Mouse (Mus musculus) megakaryocyte progenitor cell, adult 5-6 weeks (primary cell): Measurements from ENCODE around the gene Eif4g3. TPM values are rescaled to one million over a fixed set of nuclear protein-coding genes. Genes with fewer than 3 reads are reported as not detected.

Experiments used
- ATAC-seq: replicated peaks from 2 replicates; pipeline ENCODE4 v1.8.0; 2016; ENCODE audit warnings: mild to moderate bottlenecking, moderate TSS enrichment, inconsistent platforms; ENCODE audit not compliant: poor library complexity
- total RNA-seq, 2 experiments: library from RNA; stranded (forward) in 1 of 2; stranded (reverse) in 1 of 2; fragments of 157-497, 149-512 nt in 1 of 2; fragments of 200-1000 nt in 1 of 2; gene quantifications; 2 replicates each; pipeline versions ENCODE4 v1.2.3 to v1.2.4; 2015 to 2017

The Eif4g3 gene
- total RNA-seq, 2 experiments from 2014 or later: 36.9 to 60.4 TPM

DNA sequence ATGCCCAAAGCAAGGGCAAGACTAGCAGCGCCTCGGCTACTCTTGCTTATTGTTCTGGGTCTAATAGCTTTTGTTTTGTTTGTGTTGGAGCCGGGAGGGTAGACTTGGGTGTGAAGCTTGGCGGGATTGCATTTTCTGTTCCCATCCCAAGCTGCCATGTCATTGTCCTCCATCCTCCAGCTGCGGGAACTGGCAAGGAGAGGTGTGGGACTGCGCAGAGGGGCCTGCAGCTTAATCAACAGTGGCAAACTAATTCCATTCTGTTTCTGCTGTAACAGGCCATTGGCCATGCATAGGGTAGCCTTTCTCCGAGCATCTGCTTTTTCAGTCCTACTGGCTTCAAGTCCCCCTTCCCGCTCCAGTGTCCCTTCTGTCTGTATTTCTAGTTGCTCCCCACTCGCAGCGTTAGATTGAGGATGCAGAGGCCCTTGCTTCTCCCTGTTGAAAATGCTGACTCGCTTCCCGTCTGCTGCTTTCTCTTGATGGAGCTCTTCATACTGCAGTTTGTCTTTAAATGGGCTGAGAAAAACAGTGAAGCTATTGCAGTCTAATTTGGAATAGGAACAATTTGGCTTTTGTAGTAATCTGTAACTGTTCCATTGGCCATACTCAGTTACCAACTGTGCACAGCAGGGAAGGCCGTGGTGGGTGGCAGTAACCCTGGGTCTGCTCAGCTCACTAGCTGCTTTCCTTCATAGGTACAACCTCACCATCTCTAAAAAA lies 92.2 kb downstream of the Eif4g3 start:
- no peak for ATAC-seq

DNA sequence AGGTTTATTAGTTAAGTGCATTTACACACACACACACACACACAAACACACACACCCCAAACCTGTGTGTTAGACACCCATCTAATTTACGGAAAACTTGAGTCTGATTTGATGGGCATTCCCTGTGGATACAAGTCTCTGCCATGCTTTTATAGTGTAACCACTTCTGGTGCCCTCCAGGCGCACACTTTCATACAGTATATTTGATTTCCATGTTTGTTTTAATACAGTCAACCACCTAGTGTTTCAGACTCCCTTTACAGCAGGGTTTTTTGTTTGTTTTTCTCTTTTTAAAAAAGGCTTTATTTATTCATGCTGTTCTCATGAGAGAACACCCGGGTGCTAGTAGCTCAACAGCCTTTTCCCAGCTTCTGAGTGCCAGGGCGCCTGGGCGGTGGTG lies 94.1 kb downstream of the Eif4g3 start:
- ATAC-seq: no peak

DNA sequence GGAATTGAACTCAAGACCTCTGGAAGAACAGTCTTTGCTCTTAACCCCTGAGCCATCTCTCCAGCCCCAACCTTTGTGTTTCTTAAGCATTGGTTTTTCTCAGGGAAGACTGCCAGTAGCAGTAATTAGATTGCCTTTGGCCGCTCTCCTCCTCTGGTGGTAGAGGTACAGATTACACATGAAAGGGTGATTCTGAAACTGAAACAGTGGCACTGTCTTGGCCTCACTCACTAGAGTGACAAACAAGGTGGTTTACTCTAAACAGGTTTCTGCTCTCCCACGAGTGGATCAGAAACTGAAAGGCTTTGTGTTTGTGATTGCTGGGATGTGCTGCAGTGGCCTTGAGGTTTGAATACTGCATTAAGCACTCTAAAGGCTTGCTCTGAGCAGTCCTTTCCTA lies 96.7 kb downstream of the Eif4g3 start:
- ATAC-seq: no peak

DNA sequence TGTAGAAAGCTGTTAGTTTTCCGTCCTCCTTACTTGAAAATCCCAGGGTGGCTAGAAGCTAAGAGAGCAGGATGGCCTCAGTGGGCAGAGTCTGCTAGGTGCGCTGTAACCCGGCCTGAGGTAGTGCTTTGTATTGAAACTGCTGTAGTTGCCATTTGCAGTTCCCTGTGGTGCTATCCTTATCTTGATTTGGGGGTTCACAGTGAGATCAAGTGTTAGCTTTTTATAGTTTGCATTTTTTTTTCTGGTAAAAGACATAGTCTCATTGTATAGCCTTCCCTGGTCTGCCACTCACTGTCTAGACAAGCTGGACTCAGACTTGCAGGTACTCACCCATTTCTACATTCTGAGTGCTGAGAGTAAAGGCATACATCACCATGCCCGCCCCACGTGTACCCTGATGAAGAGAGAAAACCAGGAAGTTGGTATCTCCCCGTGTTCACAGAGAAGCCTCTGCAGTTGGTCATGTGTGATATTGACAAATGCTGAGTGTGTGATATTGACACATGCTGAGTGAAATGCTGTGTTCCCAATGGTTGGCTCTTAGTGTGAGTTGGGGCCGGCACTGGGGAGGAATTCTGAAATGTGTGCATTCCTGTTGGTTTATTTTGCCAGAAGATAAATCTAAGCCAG lies 98.9 kb downstream of the Eif4g3 start:
- ATAC-seq: no peak

DNA sequence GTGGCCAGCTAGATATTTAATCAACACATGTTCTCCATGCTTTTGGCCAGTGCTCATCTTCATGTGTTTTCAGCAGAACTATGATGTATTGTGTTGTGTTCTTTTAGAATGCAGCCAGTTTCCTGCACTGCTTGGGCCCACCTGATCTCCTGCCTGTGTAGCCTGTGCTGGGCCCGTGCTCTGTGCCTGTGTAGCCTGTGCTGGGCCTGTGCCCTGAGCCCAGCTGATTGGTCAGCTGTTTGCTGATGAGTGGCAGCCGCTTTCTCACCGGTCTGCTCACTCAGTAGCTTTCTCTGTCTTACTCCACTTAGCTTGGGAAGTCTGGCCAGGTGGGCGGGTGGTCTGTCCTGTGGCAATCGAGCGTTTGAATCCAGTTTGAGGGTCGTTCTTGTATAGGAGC lies 107.6 kb downstream of the Eif4g3 start:
- no peak for ATAC-seq

DNA sequence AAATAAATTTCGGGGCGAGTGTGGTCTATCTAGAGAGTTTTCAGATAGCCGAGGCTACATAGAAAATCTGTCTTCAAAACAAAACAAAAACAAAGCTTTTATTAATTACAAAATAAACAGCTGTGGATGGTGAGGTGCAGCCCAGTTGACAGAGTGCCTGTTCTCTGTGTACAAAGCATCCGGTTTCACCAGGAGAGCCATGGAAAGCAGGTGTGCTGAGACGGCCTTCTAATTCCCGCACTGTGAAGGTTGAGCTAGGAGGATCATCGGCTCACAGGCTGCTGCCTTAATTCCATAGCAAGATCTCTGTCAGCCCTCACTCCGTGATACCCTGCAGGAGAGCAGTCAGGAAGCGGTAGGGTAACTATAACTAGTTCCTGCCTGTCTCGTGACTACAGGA lies 109.0 kb downstream of the Eif4g3 start:
- no peak for ATAC-seq

DNA sequence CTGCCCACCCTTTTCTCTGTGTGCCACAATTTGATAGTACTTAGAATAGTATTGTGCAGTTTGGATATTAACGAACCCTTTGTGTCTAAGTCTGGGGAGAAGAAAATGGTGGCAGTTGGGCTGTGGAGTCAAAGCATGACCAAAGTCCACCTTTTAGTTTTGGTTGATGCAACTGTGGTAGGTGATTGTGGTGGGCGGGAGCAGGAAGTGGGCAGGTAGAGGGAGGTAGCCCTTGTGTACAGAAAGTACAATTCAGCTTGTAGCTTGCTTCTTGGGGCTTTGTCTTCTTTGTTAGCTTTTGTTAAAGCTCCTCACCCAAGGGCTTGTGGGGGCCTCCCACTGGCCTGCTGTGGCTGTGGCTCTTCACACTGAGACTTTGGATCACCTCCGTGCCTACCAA lies 109.6 kb downstream of the Eif4g3 start:
- ATAC-seq: no peak

DNA sequence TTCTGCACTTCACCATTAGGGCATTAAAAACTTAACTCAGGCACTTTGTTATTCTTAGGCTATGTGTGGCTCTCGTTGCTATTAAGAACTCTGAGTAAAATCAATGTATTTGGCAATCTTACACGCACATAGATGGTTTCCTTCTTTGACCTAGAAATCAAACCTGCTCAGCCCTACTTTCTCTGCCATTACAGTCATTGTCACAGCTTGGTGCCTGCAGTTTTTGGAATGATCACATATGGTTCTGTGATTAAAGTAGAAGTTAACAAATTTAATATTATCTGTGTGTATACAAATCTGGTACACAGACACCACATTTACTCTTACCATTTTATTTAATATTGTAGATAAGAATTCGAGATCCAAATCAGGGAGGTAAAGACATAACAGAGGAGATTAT lies 112.1 kb downstream of the Eif4g3 start:
- ATAC-seq: no peak

DNA sequence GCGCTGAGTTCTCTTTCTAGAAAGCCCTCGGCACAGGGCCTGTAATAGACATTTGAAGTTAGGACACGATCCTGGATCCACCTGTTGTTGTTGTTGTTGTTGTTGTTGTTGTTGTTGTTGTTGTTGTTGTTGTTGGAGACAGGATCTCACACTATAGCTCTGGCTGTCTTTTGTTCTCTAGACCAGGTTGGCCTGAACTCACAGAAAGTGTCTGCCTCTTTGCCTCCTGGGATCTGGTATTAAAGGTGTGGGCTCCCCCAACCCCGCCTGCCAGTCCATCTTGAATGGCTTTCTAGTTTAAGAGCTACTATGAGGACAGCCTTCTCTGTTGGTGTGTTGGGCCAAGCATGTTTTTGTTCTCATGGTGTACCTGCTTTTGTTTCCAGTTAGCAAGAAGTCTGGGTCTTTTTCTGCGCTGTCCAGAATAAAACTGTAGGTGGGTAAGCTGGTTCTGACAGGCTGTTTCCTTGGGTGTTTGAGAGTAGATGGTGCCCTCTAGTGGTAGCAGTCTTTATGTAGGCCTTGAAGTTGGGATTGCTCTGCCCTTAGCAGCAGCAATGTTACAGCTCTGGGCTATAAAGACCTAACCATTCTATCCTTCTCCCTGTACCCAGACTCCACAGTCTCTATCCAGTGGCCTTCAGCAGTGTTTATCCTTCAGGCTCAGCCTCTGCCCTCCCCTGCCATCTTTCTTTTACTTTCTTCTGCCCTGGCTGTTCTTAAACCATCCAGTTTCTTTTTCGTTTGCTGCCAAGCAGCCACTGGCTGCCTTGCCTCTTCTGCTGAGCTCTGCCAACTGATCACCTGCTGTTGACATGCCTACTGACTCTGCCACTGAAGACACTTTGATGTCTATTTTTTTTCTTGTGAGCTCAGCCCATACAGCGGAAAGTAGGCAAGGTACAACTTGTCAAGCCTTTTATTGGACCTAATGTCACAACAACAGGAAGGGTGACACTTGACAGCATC lies 114.9 kb downstream of the Eif4g3 start:
- peak; percentile 90 for ATAC-seq

DNA sequence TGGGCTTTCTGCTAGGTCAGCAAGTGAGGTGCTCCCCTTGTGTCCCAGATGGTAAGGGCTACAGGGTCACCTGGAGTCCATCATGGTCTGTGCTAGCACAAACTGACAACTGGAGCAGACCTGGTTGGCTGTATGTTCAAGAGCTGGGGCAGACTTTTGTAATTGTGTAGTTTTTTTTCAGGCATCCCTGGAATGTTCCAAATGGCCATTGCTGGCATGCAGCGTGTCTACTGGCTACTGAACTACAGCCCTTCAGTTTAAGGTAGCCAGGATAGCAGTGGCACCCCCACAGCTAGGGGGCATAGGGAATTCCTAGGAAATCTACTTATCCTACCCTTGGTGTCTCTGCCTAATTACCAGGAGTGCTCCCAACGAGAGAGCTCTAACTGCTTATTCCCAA lies 115.7 kb downstream of the Eif4g3 start:
- ATAC-seq: no peak

DNA sequence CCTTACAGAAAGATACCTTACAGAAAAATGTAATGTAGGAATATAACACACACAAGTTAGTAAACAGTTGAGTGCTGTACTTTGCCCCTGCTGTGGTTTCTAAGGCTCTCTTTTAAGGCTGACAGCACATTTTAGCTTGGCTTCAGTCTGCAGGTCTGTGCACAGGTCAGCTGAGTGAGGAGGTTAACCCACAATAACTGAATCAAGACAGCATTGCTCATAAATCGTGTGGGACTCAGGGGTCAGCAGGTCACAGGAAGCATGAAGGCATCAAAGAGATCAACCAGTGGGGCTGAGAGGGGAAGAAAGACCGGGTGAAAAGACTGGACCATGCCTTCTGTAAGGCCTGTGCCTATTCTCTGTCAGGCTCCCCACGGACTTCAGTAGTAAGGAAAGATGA lies 116.5 kb downstream of the Eif4g3 start:
- no peak for ATAC-seq

DNA sequence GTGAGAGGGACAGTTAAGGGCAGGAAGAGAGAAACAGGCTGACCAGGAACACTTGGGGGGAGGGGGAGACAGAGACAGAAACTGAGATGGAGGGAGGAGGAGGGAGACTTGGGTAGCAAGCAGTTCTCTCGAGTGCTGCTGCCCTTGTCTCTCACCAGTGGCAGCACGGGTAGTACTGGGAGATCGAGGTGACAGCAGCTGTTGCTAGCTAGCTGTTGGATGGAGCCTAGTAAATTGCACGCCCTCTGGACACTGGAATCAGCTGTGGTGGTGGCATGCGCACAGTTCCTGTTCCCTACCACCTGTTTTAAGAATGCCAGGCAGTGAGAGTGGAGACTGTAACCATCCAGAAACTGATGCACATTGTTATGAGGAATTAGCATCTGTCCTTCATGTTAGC lies 119.0 kb downstream of the Eif4g3 start:
- no peak for ATAC-seq

DNA sequence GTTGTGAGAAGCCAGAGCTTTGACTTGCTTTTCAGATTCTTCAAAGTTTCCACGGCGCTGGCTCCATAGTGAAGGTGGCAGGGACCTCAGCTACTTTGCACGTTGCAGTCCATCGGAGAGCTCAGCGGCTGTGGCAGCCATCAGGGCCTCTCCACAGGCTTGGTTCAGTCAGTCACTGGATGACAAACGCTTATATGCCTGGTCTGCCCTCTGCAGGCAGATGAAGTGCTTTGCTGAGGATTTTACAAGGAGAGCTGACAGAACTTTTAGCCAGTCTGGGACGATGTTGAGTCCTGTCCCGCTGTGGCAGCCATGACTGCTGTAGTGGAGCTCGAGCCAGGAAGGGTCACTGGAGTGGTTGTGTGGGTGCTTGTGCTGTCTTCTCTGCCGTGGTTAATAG lies 126.9 kb downstream of the Eif4g3 start:
- ATAC-seq: peak; percentile 66

DNA sequence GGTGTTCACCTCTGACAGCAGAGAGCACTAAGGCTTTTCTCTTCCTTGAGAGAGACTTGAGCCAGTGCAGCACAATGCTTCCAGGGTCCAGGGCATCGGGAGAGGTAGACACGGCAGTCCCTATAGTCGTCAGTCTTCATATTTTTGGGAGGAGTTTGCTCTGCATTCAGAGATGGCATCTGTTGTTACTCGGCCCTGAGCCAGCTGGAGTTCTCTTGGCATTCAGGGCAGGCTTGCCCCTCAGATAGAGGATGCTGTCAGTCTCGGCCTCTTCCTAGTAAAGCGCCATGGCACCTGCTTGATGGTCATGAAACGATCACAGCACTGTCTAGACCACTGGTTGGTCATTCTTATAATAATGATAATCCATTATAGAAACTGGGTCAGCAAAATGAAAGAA lies 131.2 kb downstream of the Eif4g3 start:
- ATAC-seq: no peak

DNA sequence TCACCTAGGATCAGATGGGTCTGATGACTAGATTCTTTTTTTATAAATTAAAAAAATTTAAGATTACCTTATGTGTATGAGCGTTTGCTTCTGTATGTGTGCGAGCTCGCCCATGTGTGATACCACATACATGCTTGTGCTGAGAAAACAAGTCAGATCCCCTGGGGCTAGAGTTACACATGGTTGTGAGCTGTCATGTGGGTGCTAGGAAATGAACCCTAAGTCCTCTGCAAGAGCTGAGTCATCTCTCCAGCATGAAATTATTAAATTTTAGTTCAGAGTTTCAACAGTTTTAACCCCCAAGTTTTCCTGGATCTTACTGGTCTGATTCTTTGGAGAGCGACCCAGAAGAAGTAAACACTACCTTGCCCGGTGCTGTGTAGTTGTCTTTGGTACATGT lies 134.5 kb downstream of the Eif4g3 start:
- ATAC-seq: no peak

DNA sequence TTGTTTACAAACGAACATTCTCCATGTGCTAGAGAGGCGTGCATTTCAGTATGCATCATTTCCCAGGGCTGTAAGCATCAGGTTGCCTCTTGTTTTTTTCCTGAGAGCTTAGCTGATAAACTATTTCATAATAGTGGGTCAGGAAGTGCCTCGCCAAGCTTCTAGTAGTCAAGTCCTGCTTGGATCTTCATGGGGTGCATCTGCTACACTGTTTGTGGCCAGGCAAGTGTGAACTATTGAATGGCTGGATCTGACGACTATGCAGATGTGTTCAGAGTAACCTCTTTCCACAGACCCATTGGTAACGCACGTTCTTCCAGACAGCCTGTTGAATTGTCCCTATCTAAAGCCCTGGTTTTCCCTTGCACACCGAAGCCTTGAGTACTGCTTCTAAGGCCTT lies 135.0 kb downstream of the Eif4g3 start:
- no peak for ATAC-seq

DNA sequence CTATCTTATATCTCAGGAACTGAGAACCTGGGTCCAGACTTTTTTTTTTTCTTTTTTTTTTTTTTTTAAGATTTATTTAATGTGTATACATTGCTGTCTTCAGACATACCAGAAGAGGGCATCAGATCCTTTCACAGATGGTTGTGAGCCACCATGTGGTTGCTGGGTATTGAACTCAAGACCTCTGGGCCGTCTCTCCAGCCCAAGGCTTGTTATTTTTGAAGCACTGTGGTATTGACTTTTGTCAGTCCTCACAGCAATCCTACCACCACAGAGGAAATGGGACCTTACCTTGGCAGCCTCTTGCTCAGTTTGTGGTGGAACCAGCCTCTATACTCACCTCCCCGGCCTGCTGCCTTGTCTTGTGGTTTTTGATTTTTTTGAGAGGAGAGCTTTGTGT lies 137.3 kb downstream of the Eif4g3 start:
- 0 out of 2 replicates have a peak, but pooled peaks have one; percentile 14 for ATAC-seq

DNA sequence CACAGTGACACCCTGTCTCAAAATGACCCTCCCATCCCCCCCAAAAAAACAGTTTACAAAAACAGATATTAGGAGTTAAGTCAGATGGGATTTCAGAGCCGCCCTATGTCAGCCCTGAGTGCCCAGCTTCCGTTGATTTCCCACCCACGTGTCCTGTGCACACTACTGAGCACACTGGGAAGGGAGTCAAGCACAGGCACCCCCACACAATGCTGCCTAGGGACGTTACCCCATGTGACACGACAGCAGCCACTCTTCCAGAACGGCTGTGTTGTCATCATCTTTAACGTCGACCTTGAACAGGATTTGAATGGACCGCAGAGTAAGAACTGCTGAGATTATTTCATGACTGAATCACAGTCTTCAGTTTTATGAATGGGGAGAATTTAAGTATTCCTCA lies 138.4 kb downstream of the Eif4g3 start:
- no peak for ATAC-seq

DNA sequence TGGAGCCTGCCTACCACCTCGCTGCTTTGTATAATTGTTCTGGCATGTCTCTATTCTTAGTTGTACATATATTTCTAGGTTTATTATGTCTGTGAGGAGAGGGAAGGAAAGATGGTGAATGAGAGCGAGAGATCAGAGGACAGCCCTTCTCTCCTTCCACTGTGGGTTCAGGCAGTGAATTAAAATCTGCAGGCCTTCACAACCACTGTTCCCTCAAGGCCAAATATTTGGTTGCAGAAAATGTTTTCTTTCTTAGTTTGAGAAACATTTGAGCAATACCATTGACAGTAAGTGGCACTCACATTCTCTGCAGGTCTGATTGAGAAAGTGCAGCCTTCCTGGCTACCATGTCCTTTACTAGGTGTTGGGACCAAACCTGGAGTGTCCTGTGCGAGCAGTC lies 138.9 kb downstream of the Eif4g3 start:
- no peak for ATAC-seq

DNA sequence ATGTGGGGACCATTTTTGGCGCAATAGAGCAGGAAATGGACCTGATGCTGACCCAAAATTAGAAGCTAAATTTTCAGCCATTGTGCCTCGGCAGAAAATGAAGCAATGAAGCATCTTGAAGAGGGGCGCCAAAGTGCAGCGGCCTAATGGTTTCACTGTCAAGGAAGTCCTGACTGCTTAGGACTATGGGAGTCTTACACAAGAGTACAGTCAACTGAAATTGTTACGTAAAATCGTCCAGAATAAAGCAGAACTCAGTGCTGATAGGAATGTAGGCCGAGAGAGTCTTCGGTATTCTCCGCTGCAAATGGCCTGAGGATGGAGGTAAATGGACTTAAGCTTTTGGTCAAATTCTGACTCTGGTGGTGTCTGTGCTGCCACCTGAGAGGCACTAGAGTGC lies 140.5 kb downstream of the Eif4g3 start:
- peak; percentile 85 for ATAC-seq

DNA sequence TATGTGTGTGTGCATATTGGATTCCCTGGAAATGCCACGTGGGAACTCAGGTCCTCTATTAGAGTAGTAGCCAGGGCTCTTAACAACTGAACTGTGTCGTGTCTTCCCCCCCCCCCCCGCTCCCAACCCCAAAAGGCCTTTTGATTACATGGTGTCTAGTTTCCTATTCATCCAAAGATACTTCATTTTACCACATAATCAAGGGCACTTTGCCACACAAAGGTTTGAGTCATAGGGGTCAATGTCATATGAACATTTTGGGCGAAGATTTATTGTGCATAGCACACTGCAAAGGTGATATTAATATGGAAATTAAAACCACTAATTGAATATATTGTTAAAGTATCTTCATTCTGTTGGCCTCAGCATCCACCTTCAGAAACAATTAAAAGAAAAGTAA lies 144.5 kb downstream of the Eif4g3 start:
- no peak for ATAC-seq

DNA sequence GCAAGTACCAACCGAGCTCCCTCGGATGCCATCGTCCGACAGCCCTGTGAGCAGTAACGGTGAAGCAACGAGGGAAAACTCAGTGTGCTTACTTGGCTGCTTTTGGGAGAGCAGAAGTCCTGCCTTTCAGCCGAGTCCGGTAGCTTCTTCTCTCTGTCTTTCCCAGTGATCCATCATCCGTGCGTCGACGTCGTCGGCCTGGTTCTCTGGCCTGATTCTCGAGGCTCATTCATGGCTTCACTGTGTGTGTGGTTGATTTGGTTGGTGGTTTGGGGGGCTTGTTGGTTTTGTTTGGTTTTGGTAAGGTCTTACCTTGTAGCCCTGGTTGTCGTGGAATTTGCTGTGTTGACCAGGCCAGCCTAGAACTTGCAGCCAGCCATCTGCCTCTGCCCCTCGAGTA lies 145.0 kb downstream of the Eif4g3 start:
- no peak for ATAC-seq
